In genomic region chr6:124759259-124759658, GRCm38 (mm10) we compare ENCODE assay signal across 8 mouse cellular contexts. TPM values are rescaled to one million over a fixed set of nuclear protein-coding genes. Genes with fewer than 3 reads are reported as not detected.
DNase-seq lines count a peak whose midpoint lies in the region; ATAC-seq and TF ChIP-seq lines count a peak whose summit lies in the region.

No protein-coding gene starts in this region.

- WGBS in heart, embryonic 12.5 days = 3% methylated on average over 5 of the region's 5 CpGs
- WGBS in kidney, embryonic 15.5 days = 2% methylated on average over 5 of the region's 5 CpGs
- WGBS in liver, embryonic 14.5 days (ENCODE audit: insufficient replicate concordance) = 0% methylated on average over 5 of the region's 5 CpGs
- WGBS in neural tube, embryonic 11.5 days = 5% methylated on average over 5 of the region's 5 CpGs

- H3K27me3 ChIP-seq in heart, embryonic 12.5 days (replicated peaks) = peaks cover 23% of the 10 kb centered on the region; the same call in 1 of the 2 replicates
- no peaks in the 10 kb centered on the region; the same call in 1 of the 2 replicates for H3K27me3 ChIP-seq in kidney, embryonic 15.5 days
- H3K27me3 ChIP-seq in liver, embryonic 14.5 days (ENCODE audit: control insufficient read depth, insufficient read depth, low read length) = peaks cover 37% of the 10 kb centered on the region
- no peaks in the 10 kb centered on the region for H3K27me3 ChIP-seq in neural tube, embryonic 11.5 days (ENCODE audit: control insufficient read depth, insufficient read depth, low read length)

- H3K4me2 ChIP-seq in heart, embryonic 12.5 days = peak overlapping the region; percentile 42
- H3K4me2 ChIP-seq in kidney, embryonic 15.5 days = peak overlapping the region; percentile 75
- H3K4me2 ChIP-seq in liver, embryonic 14.5 days (ENCODE audit: low read depth) = peak overlapping the region; percentile 8; the same call in 1 of the 2 replicates
- H3K4me2 ChIP-seq in neural tube, embryonic 11.5 days (ENCODE audit: low read depth) = peak overlapping the region; percentile 12; the same call in 1 of the 2 replicates

- H3K36me3 ChIP-seq in heart, embryonic 12.5 days = no peaks in the 10 kb centered on the region
- no peaks in the 10 kb centered on the region for H3K36me3 ChIP-seq in kidney, embryonic 15.5 days
- no peaks in the 10 kb centered on the region for H3K36me3 ChIP-seq in liver, embryonic 14.5 days (replicated peaks; ENCODE audit: control insufficient read depth, insufficient read depth, low read depth)
- H3K36me3 ChIP-seq in neural tube, embryonic 11.5 days (ENCODE audit: control insufficient read depth, insufficient read depth, low read length) = no peaks in the 10 kb centered on the region

- peaks cover 8% of the 10 kb centered on the region for H3K4me1 ChIP-seq in embryonic fibroblast, embryonic 13.5 days (ENCODE audit: control insufficient read depth, insufficient read depth, low read length)
- peaks cover 35% of the 10 kb centered on the region for H3K4me1 ChIP-seq in heart, embryonic 12.5 days (replicated peaks)
- peaks cover 43% of the 10 kb centered on the region for H3K4me1 ChIP-seq in kidney, embryonic 15.5 days
- peaks cover 0 to 2% of the 10 kb centered on the region in 2 experiments; a peak in 2 of 4 replicates for H3K4me1 ChIP-seq in liver, embryonic 14.5 days (replicated peaks; ENCODE audit: control insufficient read depth in 2 of 2, insufficient read depth in 2 of 2, low read length in 1 of 2)
- H3K4me1 ChIP-seq in neural tube, embryonic 11.5 days (ENCODE audit: control insufficient read depth, insufficient read depth, low read length) = peaks cover 27% of the 10 kb centered on the region

- ATAC-seq in CD4-positive, CD25-positive, alpha-beta regulatory T cell, adult 4 months = peak; percentile 84
- peak; percentile 31; the same call in 1 of the 2 replicates for ATAC-seq in heart, embryonic 12.5 days (ENCODE audit: insufficient number of reproducible peaks, low FRiP score)
- 0 out of 2 replicates have a peak, but pooled peaks have one; percentile 2 for ATAC-seq in kidney, embryonic 15.5 days (replicated peaks; ENCODE audit: low FRiP score)
- no peak for ATAC-seq in liver, embryonic 14.5 days (ENCODE audit: insufficient read depth)
- no peak for ATAC-seq in neural tube, embryonic 11.5 days (ENCODE audit: insufficient read depth, low FRiP score, low TSS enrichment)

- peak; percentile 96 for DNase-seq in brain, adult 2 months (ENCODE audit: low read depth, low spot score)
- DNase-seq in liver, embryonic 14.5 days (ENCODE audit: low read depth in 3 of 3, low spot score in 3 of 3) = peak; percentile 59 to 62 (median 61)
- peak; percentile 82 for DNase-seq in neural tube, embryonic 11.5 days (ENCODE audit: low spot score)
- DNase-seq in testis, postnatal 10 days (ENCODE audit: low spot score) = peak; percentile 89

- TF ChIP-seq EP300 in liver, embryonic 14.5 days (IDR thresholded peaks at IDR 0.05; ENCODE audit: low read depth) = no peak

- peak overlapping the region; percentile 48; the same call in 1 of the 2 replicates for H3K9ac ChIP-seq in heart, embryonic 12.5 days
- peak overlapping the region; percentile 42 for H3K9ac ChIP-seq in kidney, embryonic 15.5 days
- H3K9ac ChIP-seq in liver, embryonic 14.5 days (replicated peaks) = no peak overlapping the region
- no peak overlapping the region for H3K9ac ChIP-seq in neural tube, embryonic 11.5 days (ENCODE audit: low read length)

- TF ChIP-seq POLR2A in embryonic fibroblast, embryonic 13.5 days (IDR thresholded peaks at IDR 0.05; ENCODE audit: low read depth, low read length) = peak; percentile 45; the same call in 1 of the 2 replicates

- H3K27ac ChIP-seq in embryonic fibroblast, embryonic 13.5 days (ENCODE audit: insufficient read depth, low read length) = peak overlapping the region; percentile 99
- peak overlapping the region; percentile 90; the same call in 1 of the 2 replicates for H3K27ac ChIP-seq in heart, embryonic 12.5 days (ENCODE audit: poor library complexity, severe bottlenecking)
- H3K27ac ChIP-seq in kidney, embryonic 15.5 days = peak overlapping the region; percentile 97
- no peak overlapping the region for H3K27ac ChIP-seq in liver, embryonic 14.5 days
- no peak overlapping the region for H3K27ac ChIP-seq in neural tube, embryonic 11.5 days (ENCODE audit: low read depth, low read length)

- peak; percentile 90; the same call in 1 of the 2 replicates for TF ChIP-seq CTCF in embryonic fibroblast, embryonic 13.5 days (IDR thresholded peaks at IDR 0.05; ENCODE audit: borderline replicate concordance, insufficient read depth, low read length)
- TF ChIP-seq CTCF in liver, embryonic 14.5 days (IDR thresholded peaks at IDR 0.05; ENCODE audit: low read depth) = peak; percentile 96

- no peak overlapping the region for H3K4me3 ChIP-seq in embryonic fibroblast, embryonic 13.5 days (ENCODE audit: insufficient read depth, low read length)
- H3K4me3 ChIP-seq in heart, embryonic 12.5 days = no peak overlapping the region
- peak overlapping the region; percentile 85 for H3K4me3 ChIP-seq in kidney, embryonic 15.5 days (replicated peaks)
- no peak overlapping the region for H3K4me3 ChIP-seq in liver, embryonic 14.5 days (ENCODE audit: insufficient read depth in 1 of 2, low read depth in 2 of 2, low read length in 2 of 2)
- H3K4me3 ChIP-seq in neural tube, embryonic 11.5 days (ENCODE audit: low read depth, low read length) = no peak overlapping the region

- no peaks in the 10 kb centered on the region for H3K9me3 ChIP-seq in heart, embryonic 12.5 days (replicated peaks)
- no peaks in the 10 kb centered on the region for H3K9me3 ChIP-seq in kidney, embryonic 15.5 days (replicated peaks)
- H3K9me3 ChIP-seq in liver, embryonic 14.5 days (ENCODE audit: control insufficient read depth, low read length) = no peaks in the 10 kb centered on the region
- H3K9me3 ChIP-seq in neural tube, embryonic 11.5 days (ENCODE audit: control insufficient read depth, low read length) = no peaks in the 10 kb centered on the region

RNA-seq across cellular contexts. Expression of gene Atn1, which starts 2.9 kb away (rescaled TPM):
- polyA plus RNA-seq in CD4-positive, CD25-positive, alpha-beta regulatory T cell, adult 4 months (2017; shearing (Covaris generic)) = 1 to 10 TPM; 4.4 to 4.8 TPM
- polyA plus RNA-seq in embryonic fibroblast, embryonic 13.5 days (2011; ENCODE audit: insufficient read length, low read depth, missing spikeins) = 75.9 and 77.3 TPM in 2 replicates
- 9.5 and 10.2 TPM in 2 replicates for polyA plus RNA-seq in heart, embryonic 12.5 days (2016; fragmentation: Nextera tagmentation; extraction: Ambion mirVana)
- polyA plus RNA-seq in kidney, embryonic 15.5 days (2015; fragmentation: Nextera tagmentation; extraction: Ambion mirVana) = 17.0 and 17.7 TPM in 2 replicates
- polyA plus RNA-seq in liver, embryonic 14.5 days (2012; rRNA removed) = 2.5 and 2.8 TPM in 2 replicates
- polyA plus RNA-seq in liver, embryonic 14.5 days (2014; fragmentation: Nextera tagmentation; extraction: Ambion mirVana) = 0.58 and 1.5 TPM in 2 replicates
- polyA plus RNA-seq in neural tube, embryonic 11.5 days (2014; fragmentation: Nextera tagmentation; extraction: Ambion mirVana) = 11.8 and 12.1 TPM in 2 replicates

RNA-seq across cellular contexts. Expression of gene Gm45234, which starts 3.4 kb away (rescaled TPM):
- polyA plus RNA-seq in CD4-positive, CD25-positive, alpha-beta regulatory T cell, adult 4 months (2017; shearing (Covaris generic)) = under 1 TPM in 1 of 2 experiments, not detected in 1; 0.36 TPM
- polyA plus RNA-seq in embryonic fibroblast, embryonic 13.5 days (2011; ENCODE audit: insufficient read length, low read depth, missing spikeins) = 0.58 and 0.63 TPM in 2 replicates
- not detected in 2 replicates for polyA plus RNA-seq in heart, embryonic 12.5 days (2016; fragmentation: Nextera tagmentation; extraction: Ambion mirVana)
- not detected in 2 replicates for polyA plus RNA-seq in kidney, embryonic 15.5 days (2015; fragmentation: Nextera tagmentation; extraction: Ambion mirVana)
- polyA plus RNA-seq in liver, embryonic 14.5 days (2012; rRNA removed) = 0.37 TPM in 1 of 2 replicates, not detected in the other
- not detected in 2 replicates for polyA plus RNA-seq in liver, embryonic 14.5 days (2014; fragmentation: Nextera tagmentation; extraction: Ambion mirVana)
- polyA plus RNA-seq in neural tube, embryonic 11.5 days (2014; fragmentation: Nextera tagmentation; extraction: Ambion mirVana) = not detected in 2 replicates

RNA-seq across cellular contexts. Expression of gene Eno2, which starts 10.2 kb away (rescaled TPM):
- polyA plus RNA-seq in CD4-positive, CD25-positive, alpha-beta regulatory T cell, adult 4 months (2017; shearing (Covaris generic)) = 1 to 10 TPM; 3.0 to 9.9 TPM
- 17.5 and 24.1 TPM in 2 replicates for polyA plus RNA-seq in embryonic fibroblast, embryonic 13.5 days (2011; ENCODE audit: insufficient read length, low read depth, missing spikeins)
- polyA plus RNA-seq in heart, embryonic 12.5 days (2016; fragmentation: Nextera tagmentation; extraction: Ambion mirVana) = 6.0 and 6.4 TPM in 2 replicates
- polyA plus RNA-seq in kidney, embryonic 15.5 days (2015; fragmentation: Nextera tagmentation; extraction: Ambion mirVana) = 10.5 and 12.4 TPM in 2 replicates
- polyA plus RNA-seq in liver, embryonic 14.5 days (2012; rRNA removed) = 0.47 and 0.50 TPM in 2 replicates
- polyA plus RNA-seq in liver, embryonic 14.5 days (2014; fragmentation: Nextera tagmentation; extraction: Ambion mirVana) = 0.09 TPM in 1 of 2 replicates, not detected in the other
- polyA plus RNA-seq in neural tube, embryonic 11.5 days (2014; fragmentation: Nextera tagmentation; extraction: Ambion mirVana) = 8.5 and 9.8 TPM in 2 replicates

RNA-seq across cellular contexts. Expression of gene Grcc10, which starts 18.1 kb away (rescaled TPM):
- polyA plus RNA-seq in CD4-positive, CD25-positive, alpha-beta regulatory T cell, adult 4 months (2017; shearing (Covaris generic)) = 100 to 1,000 TPM; 509 to 554 TPM
- polyA plus RNA-seq in embryonic fibroblast, embryonic 13.5 days (2011; ENCODE audit: insufficient read length, low read depth, missing spikeins) = 149 and 157 TPM in 2 replicates
- 352 and 365 TPM in 2 replicates for polyA plus RNA-seq in heart, embryonic 12.5 days (2016; fragmentation: Nextera tagmentation; extraction: Ambion mirVana)
- 516 and 519 TPM in 2 replicates for polyA plus RNA-seq in kidney, embryonic 15.5 days (2015; fragmentation: Nextera tagmentation; extraction: Ambion mirVana)
- 27.9 and 50.2 TPM in 2 replicates for polyA plus RNA-seq in liver, embryonic 14.5 days (2012; rRNA removed)
- 74.0 and 80.0 TPM in 2 replicates for polyA plus RNA-seq in liver, embryonic 14.5 days (2014; fragmentation: Nextera tagmentation; extraction: Ambion mirVana)
- polyA plus RNA-seq in neural tube, embryonic 11.5 days (2014; fragmentation: Nextera tagmentation; extraction: Ambion mirVana) = 456 and 504 TPM in 2 replicates

RNA-seq across cellular contexts. Expression of gene Lrrc23, which starts 20.3 kb away (rescaled TPM):
- polyA plus RNA-seq in CD4-positive, CD25-positive, alpha-beta regulatory T cell, adult 4 months (2017; shearing (Covaris generic)) = 1 to 10 TPM; 1.1 to 2.7 TPM
- not detected in 2 replicates for polyA plus RNA-seq in embryonic fibroblast, embryonic 13.5 days (2011; ENCODE audit: insufficient read length, low read depth, missing spikeins)
- 0.55 TPM in 1 of 2 replicates, not detected in the other for polyA plus RNA-seq in heart, embryonic 12.5 days (2016; fragmentation: Nextera tagmentation; extraction: Ambion mirVana)
- polyA plus RNA-seq in kidney, embryonic 15.5 days (2015; fragmentation: Nextera tagmentation; extraction: Ambion mirVana) = 0.37 and 0.90 TPM in 2 replicates
- polyA plus RNA-seq in liver, embryonic 14.5 days (2012; rRNA removed) = 0.09 TPM in 1 of 2 replicates, not detected in the other
- not detected in 2 replicates for polyA plus RNA-seq in liver, embryonic 14.5 days (2014; fragmentation: Nextera tagmentation; extraction: Ambion mirVana)
- 0.27 and 1.4 TPM in 2 replicates for polyA plus RNA-seq in neural tube, embryonic 11.5 days (2014; fragmentation: Nextera tagmentation; extraction: Ambion mirVana)

Comparison
In these comparisons a context has a peak if more than half of its experiments do, and no peak if none do; other contexts are left out.
1. ATAC-seq: peak in CD4-positive, CD25-positive, alpha-beta regulatory T cell, adult 4 months (single experiment), heart, embryonic 12.5 days (single experiment) and kidney, embryonic 15.5 days (single experiment); none in liver, embryonic 14.5 days (single experiment) and neural tube, embryonic 11.5 days (single experiment).
2. H3K27ac ChIP-seq: peak in embryonic fibroblast, embryonic 13.5 days (single experiment), heart, embryonic 12.5 days (single experiment) and kidney, embryonic 15.5 days (single experiment); none in liver, embryonic 14.5 days (single experiment) and neural tube, embryonic 11.5 days (single experiment).
3. H3K4me2 ChIP-seq: peak in every context shown above with its lines; median percentile 75 in kidney, embryonic 15.5 days; 42 in heart, embryonic 12.5 days; 12 in neural tube, embryonic 11.5 days; 8 in liver, embryonic 14.5 days.
4. H3K9ac ChIP-seq: peak in heart, embryonic 12.5 days (single experiment) and kidney, embryonic 15.5 days (single experiment); none in liver, embryonic 14.5 days (single experiment) and neural tube, embryonic 11.5 days (single experiment).
5. Peak in every context shown above with its lines, with median percentiles within 50 percentile points of each other: DNase-seq.